Mouse (Mus musculus) C2C12 (cell line): Measurements from ENCODE around the gene Hpn.

Source experiments
- CTCF ChIP-seq: IDR thresholded peaks from one replicate; pipeline ENCODE4 v1.5.1; 2011; ENCODE audit not compliant: control insufficient read depth, insufficient read depth, insufficient read length
- MAX ChIP-seq: IDR thresholded peaks from one replicate; pipeline ENCODE4 v1.6.1; 2011; ENCODE audit warnings: mild to moderate bottlenecking, control low read depth
- MYOD1 ChIP-seq: IDR thresholded peaks from one replicate; pipeline ENCODE4 v1.6.1; 2011; ENCODE audit warnings: low read depth; ENCODE audit not compliant: control insufficient read depth, insufficient read length
- MYOG ChIP-seq: IDR thresholded peaks from one replicate; pipeline ENCODE4 v1.6.1; 2011; ENCODE audit not compliant: control insufficient read depth, insufficient read length; ENCODE audit errors: extremely low read depth
- USF1 ChIP-seq: IDR thresholded peaks from one replicate; pipeline ENCODE4 v1.6.1; 2011; ENCODE audit warnings: low read depth, mild to moderate bottlenecking, control low read depth, moderate library complexity

- TF ChIP-seq MYOD1 (no peak), CTCF (no peak), MYOG (no peak), USF1 (no peak), MAX (no peak)
Observed at GRCm38 (mm10) chr7:31124381-31124780, 9.3 kb upstream of the Hpn start.
